Mouse (Mus musculus): ENCODE results near the gene Cope.

DNA sequence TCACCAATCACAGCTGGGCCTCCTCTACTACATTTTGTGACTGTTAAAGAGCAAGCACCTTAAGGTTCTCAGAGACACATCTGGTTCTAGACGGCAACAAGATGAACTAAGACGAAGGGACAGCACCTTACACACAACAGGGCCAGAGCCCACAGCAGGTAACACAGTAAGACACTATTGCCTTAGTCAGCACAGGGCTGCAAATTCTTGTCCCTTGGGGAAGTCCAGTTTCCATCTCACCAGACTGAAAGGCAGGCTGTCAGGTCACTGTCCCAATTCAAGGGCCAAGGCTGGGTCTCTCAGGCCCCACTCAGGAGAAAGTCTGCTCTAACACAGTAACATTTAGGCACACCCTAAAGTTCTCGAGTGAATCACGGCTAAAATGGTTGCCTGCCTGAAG, 45.1 kb downstream of the Cope start:
- TF ChIP-seq MYOG (IDR thresholded peaks at IDR 0.05; ENCODE audit: control insufficient read depth in 1 of 3, insufficient read depth in 1 of 3, insufficient read length in 2 of 3, low read depth in 2 of 3): no peak
- TF ChIP-seq POLR2A (IDR thresholded peaks at IDR 0.05; ENCODE audit: insufficient read length, low read depth): no peak
- no peak for TF ChIP-seq MAX (IDR thresholded peaks at IDR 0.05; ENCODE audit: low read depth)
- no peak for TF ChIP-seq TCF3 (IDR thresholded peaks at IDR 0.05; ENCODE audit: insufficient read length, low read depth)
- no peak for TF ChIP-seq POLR2AphosphoS2 (IDR thresholded peaks at IDR 0.05; ENCODE audit: insufficient read length, low read depth)
- no peak for TF ChIP-seq MYOD1 (IDR thresholded peaks at IDR 0.05; ENCODE audit: control insufficient read depth in 1 of 3, insufficient read length in 2 of 3, low read depth in 2 of 3)
- TF ChIP-seq CEBPB (IDR thresholded peaks at IDR 0.05; ENCODE audit: insufficient read depth, poor library complexity, severe bottlenecking): no peak
- no peak for TF ChIP-seq E2F4 (IDR thresholded peaks at IDR 0.05; ENCODE audit: insufficient read depth)
- no peak for TF ChIP-seq USF1 (IDR thresholded peaks at IDR 0.05; ENCODE audit: low read depth)
- TF ChIP-seq TCF12 (IDR thresholded peaks at IDR 0.05; ENCODE audit: insufficient read depth, poor library complexity, severe bottlenecking): no peak
- TF ChIP-seq REST (IDR thresholded peaks at IDR 0.05; ENCODE audit: insufficient read depth, insufficient read length): no peak
- TF ChIP-seq SRF (IDR thresholded peaks at IDR 0.05; ENCODE audit: control insufficient read depth, insufficient read length, low read depth): no peak
